Mouse (Mus musculus): Measurements from ENCODE around the gene Tmem50a.
A peak's percentile ranks its signal among the peaks of the same experiment; 100 is the strongest.

DNA sequence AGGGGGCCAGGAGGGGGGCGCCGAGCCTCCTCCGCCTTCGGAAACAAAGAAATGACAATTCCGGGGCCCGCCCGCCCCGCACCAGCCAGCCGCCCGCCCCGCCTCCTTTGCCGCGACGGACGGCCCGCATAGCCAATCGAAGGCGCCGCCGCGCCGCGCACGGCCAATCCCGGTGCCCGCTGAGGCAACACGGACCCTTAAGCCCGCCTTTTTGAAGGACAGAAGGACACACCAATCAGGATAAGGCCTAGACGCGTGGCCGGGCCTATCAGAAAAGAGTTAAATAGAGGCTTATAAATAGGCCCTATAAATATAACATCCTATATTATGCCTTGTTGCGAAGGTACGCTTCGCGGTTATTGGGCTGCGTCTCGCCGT is 61.6 kb downstream of the Tmem50a start, which contains the start of gene Maco1:
- TF ChIP-seq CTCF (IDR thresholded peaks at IDR 0.05; ENCODE audit: low read depth) (no peak), EP300 (IDR thresholded peaks at IDR 0.05; ENCODE audit: low read depth) (peak; percentile 45; the same call in 1 of the 2 replicates)

Data from liver, embryonic 14.5 days (tissue).